Mouse (Mus musculus): ENCODE results near the gene Plscr2.

- TF ChIP-seq CTCF (IDR thresholded peaks at IDR 0.05; ENCODE audit: control insufficient read depth, insufficient read depth, insufficient read length) (no peak), USF1 (IDR thresholded peaks at IDR 0.05; ENCODE audit: low read depth) (no peak), MYOD1 (IDR thresholded peaks at IDR 0.05; ENCODE audit: control insufficient read depth, insufficient read length, low read depth) (no peak), MAX (IDR thresholded peaks at IDR 0.05) (no peak), CEBPB (IDR thresholded peaks at IDR 0.05; ENCODE audit: low read depth) (no peak), MYOG (IDR thresholded peaks at IDR 0.05; ENCODE audit: control insufficient read depth, extremely low read depth, insufficient read length) (no peak)
These were observed 49.2 kb upstream of the Plscr2 start for GRCm38 (mm10) chr9:92226127-92226655.
